Mouse (Mus musculus): ENCODE data around the gene Gli3. TPM values are rescaled to one million over a fixed set of nuclear protein-coding genes. Genes with fewer than 3 reads are reported as not detected.

The Gli3 gene
- total RNA-seq, 2 experiments from 2014 or later, result 12.2 to 12.4 TPM

DNA sequence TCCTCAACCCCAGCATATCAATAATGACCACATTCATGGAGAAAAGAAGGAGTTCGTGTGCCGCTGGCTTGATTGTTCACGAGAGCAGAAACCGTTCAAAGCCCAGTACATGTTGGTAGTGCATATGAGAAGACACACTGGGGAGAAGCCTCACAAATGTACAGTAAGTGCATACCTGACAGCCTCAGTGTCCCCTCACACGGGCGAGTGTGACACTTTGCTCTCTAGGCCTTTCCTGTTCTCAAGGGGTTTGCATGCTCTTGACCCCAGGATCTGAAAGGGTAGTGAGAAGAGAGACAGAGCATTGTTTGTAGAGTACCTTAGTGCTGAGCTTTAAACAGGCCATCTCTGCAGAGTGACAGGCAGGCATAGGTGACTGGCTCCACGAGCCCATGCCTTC, 250.5 kb downstream of the Gli3 start:
- DNase-seq (ENCODE audit: low spot score in 2 of 2), result no peak

DNA sequence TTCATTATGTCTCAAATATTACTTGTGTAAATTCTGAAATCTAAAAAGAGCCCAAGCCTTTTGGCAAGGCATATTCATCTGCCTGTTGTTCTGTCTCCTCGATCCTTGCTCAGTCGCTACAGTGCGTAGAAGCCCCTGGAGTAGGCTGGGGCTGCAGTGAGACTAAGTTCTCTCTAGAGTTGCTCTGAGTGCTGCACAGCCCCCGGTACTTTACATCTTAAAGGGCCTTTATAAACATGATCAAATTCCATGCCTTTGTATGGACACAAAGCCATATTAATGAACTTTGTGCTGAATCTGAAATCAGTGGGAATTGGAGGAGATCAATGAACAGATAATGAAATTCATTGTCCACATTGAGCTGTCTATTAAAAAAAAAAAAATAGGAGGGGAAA, 251.3 kb downstream of the Gli3 start:
- no peak for DNase-seq (ENCODE audit: low spot score in 2 of 2)

DNA sequence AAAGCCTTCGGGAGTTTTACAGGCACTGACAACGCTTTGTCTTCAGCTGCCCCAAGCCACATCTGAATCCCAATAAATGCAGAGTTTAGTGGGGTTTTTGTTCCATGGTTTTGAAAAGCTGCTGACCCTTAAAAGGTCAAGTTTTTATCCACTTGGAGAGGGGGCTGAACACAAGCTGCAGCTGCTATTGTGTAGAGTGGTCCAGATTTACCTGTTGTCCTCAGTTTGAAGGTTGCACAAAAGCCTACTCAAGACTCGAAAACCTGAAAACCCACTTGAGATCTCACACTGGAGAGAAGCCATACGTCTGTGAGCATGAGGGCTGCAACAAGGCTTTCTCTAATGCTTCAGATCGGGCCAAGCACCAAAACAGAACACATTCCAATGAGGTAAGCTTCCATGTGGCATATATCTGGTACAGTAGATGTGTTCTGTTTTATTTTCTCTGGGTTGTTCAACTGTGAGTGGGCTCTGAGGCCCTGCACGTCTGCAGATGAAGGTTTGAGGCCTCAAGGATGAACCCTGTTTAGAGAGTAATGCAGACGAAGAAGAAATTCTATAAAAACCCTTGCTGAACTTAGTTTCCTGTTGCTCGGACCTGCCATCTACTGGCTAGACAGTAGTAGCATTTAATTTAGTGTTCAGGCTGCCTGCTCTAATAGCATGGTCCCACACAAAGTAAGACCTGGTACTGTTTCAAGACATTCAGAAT, 251.8 kb downstream of the Gli3 start:
- DNase-seq (ENCODE audit: low spot score in 2 of 2), result peak; percentile 40 to 62

GRCm38 (mm10) chr13:15721446-15721845, 258.4 kb downstream of the Gli3 start:
- DNase-seq (ENCODE audit: low spot score in 2 of 2), result no peak

DNA sequence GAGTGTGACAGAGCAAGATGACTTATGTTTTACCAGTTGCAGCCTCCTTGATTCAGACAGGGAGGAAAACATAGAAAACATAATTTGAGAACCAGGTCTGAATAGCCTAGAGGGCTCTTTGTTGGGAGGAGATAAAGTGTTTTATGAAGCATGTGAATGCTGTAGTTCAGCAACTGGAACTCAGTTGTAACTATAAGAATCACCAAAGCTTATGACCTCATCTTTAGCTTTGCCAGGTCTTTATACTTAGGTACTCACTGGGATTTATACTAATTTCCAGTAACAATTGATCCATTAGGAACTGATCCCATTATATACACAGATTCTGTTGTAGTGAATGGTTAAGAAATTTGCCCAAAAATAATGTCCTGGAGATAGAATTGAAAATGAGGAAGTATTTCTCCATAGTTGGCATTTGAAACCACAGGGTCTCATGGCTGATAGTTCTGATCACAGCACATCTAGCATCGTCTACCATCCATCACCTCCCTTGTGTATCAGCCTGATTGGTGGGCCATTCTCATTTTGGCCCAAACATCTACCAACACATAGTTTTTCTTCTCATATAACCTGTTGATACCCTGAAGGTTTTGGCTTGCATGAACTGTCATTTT, 259.8 kb downstream of the Gli3 start:
- no peak for DNase-seq (ENCODE audit: low spot score in 2 of 2)

DNA sequence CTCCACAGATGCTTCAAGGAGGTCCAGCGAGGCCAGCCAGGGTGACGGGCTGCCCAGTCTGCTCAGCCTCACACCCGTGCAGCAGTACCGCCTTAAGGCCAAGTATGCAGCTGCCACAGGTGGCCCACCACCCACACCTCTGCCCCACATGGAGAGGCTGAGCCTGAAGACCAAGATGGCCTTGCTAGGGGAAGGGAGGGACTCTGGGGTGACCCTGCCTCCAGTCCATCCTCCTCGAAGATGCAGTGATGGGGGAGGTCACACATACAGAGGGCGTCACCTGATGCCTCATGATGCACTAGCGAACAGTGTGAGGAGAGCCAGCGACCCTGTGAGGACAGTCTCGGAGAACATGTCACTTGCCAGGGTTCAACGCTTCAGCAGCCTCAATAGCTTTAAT, 261.7 kb downstream of the Gli3 start:
- no peak for DNase-seq (ENCODE audit: low spot score in 2 of 2)

- DNase-seq (ENCODE audit: low spot score in 2 of 2), result peak; percentile 69 to 92
Observed at GRCm38 (mm10) chr13:15741771-15742170, 278.7 kb downstream of the Gli3 start.

- no peak for DNase-seq (ENCODE audit: low spot score in 2 of 2)
Observed at GRCm38 (mm10) chr13:15742308-15742707, 279.3 kb downstream of the Gli3 start.

GRCm38 (mm10) chr13:15742777-15743176, 279.7 kb downstream of the Gli3 start:
- DNase-seq (ENCODE audit: low spot score in 2 of 2), result peak in 1 of 2 experiments; percentile 15

DNA sequence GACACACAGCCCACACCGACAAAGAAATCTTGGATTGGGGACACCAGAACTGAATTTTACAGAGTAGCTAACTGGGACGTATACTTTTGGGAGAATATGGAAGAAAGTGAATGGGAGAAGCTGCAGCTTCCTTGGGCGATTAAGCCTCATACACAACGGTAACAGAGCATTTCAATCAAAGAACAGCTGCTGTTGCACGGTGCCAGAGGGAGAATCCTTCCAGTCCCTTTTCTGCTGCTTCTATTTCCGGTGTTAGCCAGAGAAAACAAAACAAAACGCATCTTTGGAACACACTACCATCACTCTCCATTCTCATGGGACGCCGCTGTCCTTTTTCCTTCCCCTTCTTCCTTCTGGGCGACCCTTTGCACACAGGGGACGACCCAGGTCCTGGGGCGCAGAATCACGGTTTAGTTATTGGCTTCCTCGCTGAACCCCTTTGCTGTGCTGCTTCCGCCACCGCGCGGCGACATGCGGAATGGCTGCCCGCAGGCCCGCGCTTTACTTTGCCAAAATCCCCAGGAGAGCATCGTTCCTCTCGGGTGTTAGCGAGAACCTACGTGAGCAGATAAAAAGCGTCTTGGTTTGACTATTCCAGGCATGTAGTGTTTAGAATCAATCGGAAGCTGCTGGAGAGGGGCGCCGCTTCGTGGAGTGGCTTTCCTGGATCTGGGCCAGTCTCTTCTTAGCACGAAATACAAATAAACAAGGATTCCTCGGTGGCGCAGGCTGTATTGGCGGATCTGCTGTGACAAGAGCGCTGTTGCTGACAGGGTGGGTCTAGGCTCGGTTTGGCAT, 296.0 kb downstream of the Gli3 start:
- peak; percentile 93 for DNase-seq (ENCODE audit: low spot score in 2 of 2)

- no peak for DNase-seq (ENCODE audit: low spot score in 2 of 2)
Observed at GRCm38 (mm10) chr13:15759633-15760441, 296.8 kb downstream of the Gli3 start.

DNA sequence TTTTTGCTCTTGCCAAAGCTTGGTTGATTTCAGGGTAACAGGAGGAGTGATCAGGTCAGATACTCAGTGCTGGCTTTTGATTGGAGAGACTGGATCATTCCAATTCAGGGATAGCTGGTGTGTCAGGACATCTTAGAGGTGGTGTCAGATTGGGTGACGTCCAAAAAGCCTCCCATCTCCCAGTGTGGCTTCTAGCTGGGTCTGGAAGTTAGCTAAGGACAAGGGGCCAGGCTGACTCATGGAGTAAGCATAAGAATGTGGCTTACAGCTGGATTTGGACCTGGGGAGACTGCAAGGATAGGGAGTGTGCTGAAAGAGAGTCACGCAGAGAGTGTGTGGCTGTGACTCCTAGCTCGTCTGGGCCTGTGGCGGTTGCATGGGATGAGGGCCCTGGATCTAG, 299.3 kb downstream of the Gli3 start:
- no peak for DNase-seq (ENCODE audit: low spot score in 2 of 2)

DNA sequence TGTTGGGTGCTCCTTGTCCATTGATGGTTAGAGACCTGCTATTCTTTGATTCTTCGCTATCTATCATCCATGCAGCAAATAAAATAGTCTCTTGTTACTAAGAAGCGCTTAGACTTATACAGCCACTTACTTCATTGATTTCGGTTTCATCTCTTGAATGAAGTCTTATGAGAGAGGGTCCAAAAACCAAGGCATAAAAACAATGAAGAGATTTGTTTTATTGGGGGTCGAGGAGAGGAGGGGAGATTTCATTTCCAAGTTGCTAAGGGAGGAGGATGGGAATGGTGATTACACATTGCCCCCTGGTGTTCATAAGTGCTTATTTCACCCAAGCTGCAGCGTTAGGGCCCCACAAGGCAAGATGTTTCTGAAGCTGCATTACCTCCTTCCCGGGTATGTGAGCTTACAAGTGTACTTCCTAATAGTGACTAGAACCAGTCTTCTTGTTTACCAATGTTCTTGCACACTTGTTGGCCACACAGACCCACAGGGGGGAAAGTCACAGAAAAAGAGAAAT, 299.9 kb downstream of the Gli3 start:
- DNase-seq (ENCODE audit: low spot score in 2 of 2), result peak; percentile 49 to 61

GRCm38 (mm10) chr13:15777624-15778023, 314.6 kb downstream of the Gli3 start:
- DNase-seq (ENCODE audit: low spot score in 2 of 2), result no peak
